Mouse (Mus musculus) adrenal gland (tissue): ENCODE results near the gene Dstyk.

Source experiments
- intact Hi-C: fragments of 180-260 bp; cut with DNase I; formaldehyde crosslinking; loops from one replicate; pipeline ENCODE4 v1.15.1; 2025

Gene Dstyk

GRCm38 (mm10) chr1:132506656-132507055 is 89.3 kb downstream of the Dstyk start:
- intact Hi-C loops: no loop called here

GRCm38 (mm10) chr1:132509771-132510170 is 92.4 kb downstream of the Dstyk start:
- intact Hi-C loops: no loop called here

DNA sequence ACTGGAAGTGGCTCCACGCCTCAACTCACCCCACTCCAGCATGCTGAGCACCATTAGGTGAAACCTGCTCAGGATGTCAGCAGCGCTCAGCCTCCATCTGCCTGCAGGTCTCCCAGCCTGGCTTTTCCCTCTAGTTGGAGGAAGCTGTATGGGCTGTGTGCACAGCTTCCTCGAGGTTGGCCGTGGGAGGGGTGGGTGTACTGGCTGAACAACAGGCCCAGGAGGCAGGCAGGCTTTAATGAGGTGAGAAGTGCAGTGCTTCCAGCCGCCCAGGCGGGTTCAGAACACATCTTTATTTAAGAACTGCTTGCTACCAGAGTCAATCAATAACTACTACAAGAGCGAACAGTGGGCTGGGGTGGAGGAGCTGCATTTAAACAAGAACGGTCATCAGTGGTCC is 94.2 kb downstream of the Dstyk start:
- intact Hi-C loops: no loop called here

DNA sequence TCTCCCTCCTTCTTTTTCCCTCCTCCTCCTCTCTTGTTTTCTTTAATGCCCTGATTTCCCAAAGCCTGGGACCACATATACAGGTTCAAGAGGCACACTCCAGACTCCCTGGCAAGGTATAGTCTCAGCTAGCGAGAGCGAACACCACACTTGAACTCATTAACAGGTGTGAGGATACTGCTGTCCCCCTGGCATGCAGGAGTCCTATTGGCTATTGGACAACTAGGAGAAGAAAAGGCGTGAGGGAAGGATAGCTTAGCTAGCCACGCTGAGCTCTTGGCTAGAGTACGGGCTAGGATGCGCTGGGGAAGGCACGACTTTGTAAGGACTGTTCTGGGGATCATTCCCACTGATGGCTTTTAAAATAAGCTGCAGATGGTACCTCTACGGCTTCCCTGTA is 94.8 kb downstream of the Dstyk start:
- intact Hi-C loops: no loop called here

- intact Hi-C loops: no loop called here
Observed at GRCm38 (mm10) chr1:132515339-132515738, 98.0 kb downstream of the Dstyk start.
